Mouse (Mus musculus): ENCODE results near the gene Fitm1. TPM values are rescaled to one million over a fixed set of nuclear protein-coding genes. Genes with fewer than 3 reads are reported as not detected.
A peak's percentile ranks its signal among the peaks of the same experiment; 100 is the strongest.

The Fitm1 gene
- polyA plus RNA-seq, 1 experiment from 2014 or later: 4.7 TPM

- Histone ChIP-seq H3K4me3 (ENCODE audit: low read length) (peak overlapping the region; percentile 48), H3K9me3 (ENCODE audit: control insufficient read depth, low read length) (no peaks in the 10 kb centered on the region), H3K36me3 (ENCODE audit: control insufficient read depth, insufficient read depth, low read length) (no peaks in the 10 kb centered on the region), H3K4me2 (ENCODE audit: low read depth, low read length) (peak overlapping the region; percentile 52), H3K27ac (ENCODE audit: low read length) (no peak overlapping the region), H3K27me3 (ENCODE audit: control insufficient read depth, insufficient read depth, low read depth, low read length) (no peaks in the 10 kb centered on the region), H3K9ac (ENCODE audit: low read length) (peak overlapping the region; percentile 58), H3K4me1 (replicated peaks; ENCODE audit: control insufficient read depth, insufficient read depth, low read length) (no peaks in the 10 kb centered on the region; the same call in 1 of the 2 replicates)
- ATAC-seq (ENCODE audit: low read depth): peak; percentile 26; the same call in 1 of the 2 replicates
- 30% methylated on average over 22 of the region's 22 CpGs for whole genome bisulfite sequencing
Observed at GRCm38 (mm10) chr14:55618486-55619195, 43.2 kb downstream of the Fitm1 start.

Other genes starting within 250 kb of the Fitm1 start
- gene Dhrs4, start 96.9 kb upstream of the Fitm1 start, polyA plus RNA-seq (2015; fragmentation: Nextera tagmentation; extraction: Ambion mirVana): 101 and 106 TPM in 2 replicates
- 0.98 and 2.0 TPM in 2 replicates for gene Carmil3, start 85.0 kb upstream of the Fitm1 start, polyA plus RNA-seq (2015; fragmentation: Nextera tagmentation; extraction: Ambion mirVana)
- gene Cpne6, start 65.2 kb upstream of the Fitm1 start, polyA plus RNA-seq (2015; fragmentation: Nextera tagmentation; extraction: Ambion mirVana): 0.19 and 0.29 TPM in 2 replicates
- gene Nrl, start 50.6 kb upstream of the Fitm1 start, polyA plus RNA-seq (2015; fragmentation: Nextera tagmentation; extraction: Ambion mirVana): not detected in 2 replicates
- 65.3 and 69.4 TPM in 2 replicates for gene Pck2, start 35.4 kb upstream of the Fitm1 start, polyA plus RNA-seq (2015; fragmentation: Nextera tagmentation; extraction: Ambion mirVana)
- 72.9 and 81.6 TPM in 2 replicates for gene Dcaf11, start 15.6 kb upstream of the Fitm1 start, polyA plus RNA-seq (2015; fragmentation: Nextera tagmentation; extraction: Ambion mirVana)
- gene A730061H03Rik, start 15.2 kb upstream of the Fitm1 start, polyA plus RNA-seq (2015; fragmentation: Nextera tagmentation; extraction: Ambion mirVana): 1.3 and 2.4 TPM in 2 replicates
- 175 and 179 TPM in 2 replicates for gene Psme1, start 2.5 kb downstream of the Fitm1 start, polyA plus RNA-seq (2015; fragmentation: Nextera tagmentation; extraction: Ambion mirVana)
- gene Emc9, start 9.7 kb downstream of the Fitm1 start, polyA plus RNA-seq (2015; fragmentation: Nextera tagmentation; extraction: Ambion mirVana): 6.4 and 7.3 TPM in 2 replicates
- gene Psme2, start 15.5 kb downstream of the Fitm1 start, polyA plus RNA-seq (2015; fragmentation: Nextera tagmentation; extraction: Ambion mirVana): 247 and 250 TPM in 2 replicates
- 17.6 and 18.1 TPM in 2 replicates for gene Rnf31, start 16.1 kb downstream of the Fitm1 start, polyA plus RNA-seq (2015; fragmentation: Nextera tagmentation; extraction: Ambion mirVana)
- 12.9 and 15.6 TPM in 2 replicates for gene Irf9, start 28.0 kb downstream of the Fitm1 start, polyA plus RNA-seq (2015; fragmentation: Nextera tagmentation; extraction: Ambion mirVana)
- gene Rec8, start 42.4 kb downstream of the Fitm1 start, polyA plus RNA-seq (2015; fragmentation: Nextera tagmentation; extraction: Ambion mirVana): 23.0 and 23.4 TPM in 2 replicates
- 72.5 and 78.7 TPM in 2 replicates for gene Ipo4, start 60.3 kb downstream of the Fitm1 start, polyA plus RNA-seq (2015; fragmentation: Nextera tagmentation; extraction: Ambion mirVana)
- gene Gm49378, start 62.3 kb downstream of the Fitm1 start, polyA plus RNA-seq (2015; fragmentation: Nextera tagmentation; extraction: Ambion mirVana): 1.5 and 1.8 TPM in 2 replicates
- 121 and 125 TPM in 2 replicates for gene Tm9sf1, start 68.2 kb downstream of the Fitm1 start, polyA plus RNA-seq (2015; fragmentation: Nextera tagmentation; extraction: Ambion mirVana)
- 0.73 and 0.74 TPM in 2 replicates for gene Tssk4, start 74.6 kb downstream of the Fitm1 start, polyA plus RNA-seq (2015; fragmentation: Nextera tagmentation; extraction: Ambion mirVana)
- 52.0 and 57.0 TPM in 2 replicates for gene Mdp1, start 84.9 kb downstream of the Fitm1 start, polyA plus RNA-seq (2015; fragmentation: Nextera tagmentation; extraction: Ambion mirVana)
- gene Gmpr2, start 96.3 kb downstream of the Fitm1 start, polyA plus RNA-seq (2015; fragmentation: Nextera tagmentation; extraction: Ambion mirVana): 62.2 and 67.1 TPM in 2 replicates
- gene Nedd8, start 96.5 kb downstream of the Fitm1 start, polyA plus RNA-seq (2015; fragmentation: Nextera tagmentation; extraction: Ambion mirVana): 499 and 508 TPM in 2 replicates
- 45.5 and 46.2 TPM in 2 replicates for gene Tinf2, start 106.2 kb downstream of the Fitm1 start, polyA plus RNA-seq (2015; fragmentation: Nextera tagmentation; extraction: Ambion mirVana)
- gene Tgm1, start 138.3 kb downstream of the Fitm1 start, polyA plus RNA-seq (2015; fragmentation: Nextera tagmentation; extraction: Ambion mirVana): 3.2 and 6.0 TPM in 2 replicates
- 34.2 and 35.0 TPM in 2 replicates for gene Rabggta, start 146.6 kb downstream of the Fitm1 start, polyA plus RNA-seq (2015; fragmentation: Nextera tagmentation; extraction: Ambion mirVana)
- gene Dhrs1, start 170.1 kb downstream of the Fitm1 start, polyA plus RNA-seq (2015; fragmentation: Nextera tagmentation; extraction: Ambion mirVana): 88.5 and 95.0 TPM in 2 replicates
- 32.6 and 37.8 TPM in 2 replicates for gene Nop9, start 170.1 kb downstream of the Fitm1 start, polyA plus RNA-seq (2015; fragmentation: Nextera tagmentation; extraction: Ambion mirVana)
- 1.0 and 1.5 TPM in 2 replicates for gene Cideb, start 182.8 kb downstream of the Fitm1 start, polyA plus RNA-seq (2015; fragmentation: Nextera tagmentation; extraction: Ambion mirVana)
- 0.20 and 0.23 TPM in 2 replicates for gene Ltb4r2, start 185.8 kb downstream of the Fitm1 start, polyA plus RNA-seq (2015; fragmentation: Nextera tagmentation; extraction: Ambion mirVana)
- 2.6 and 3.5 TPM in 2 replicates for gene Ltb4r1, start 190.3 kb downstream of the Fitm1 start, polyA plus RNA-seq (2015; fragmentation: Nextera tagmentation; extraction: Ambion mirVana)
- gene Adcy4, start 208.5 kb downstream of the Fitm1 start, polyA plus RNA-seq (2015; fragmentation: Nextera tagmentation; extraction: Ambion mirVana): 20.0 and 20.8 TPM in 2 replicates
- 38.9 and 40.8 TPM in 2 replicates for gene Ripk3, start 213.2 kb downstream of the Fitm1 start, polyA plus RNA-seq (2015; fragmentation: Nextera tagmentation; extraction: Ambion mirVana)
- 48.2 and 48.5 TPM in 2 replicates for gene Nfatc4, start 247.5 kb downstream of the Fitm1 start, polyA plus RNA-seq (2015; fragmentation: Nextera tagmentation; extraction: Ambion mirVana)